Mouse (Mus musculus): ENCODE measurements around the gene Qprt. TPM values are rescaled to one million over a fixed set of nuclear protein-coding genes. Genes with fewer than 3 reads are reported as not detected.

Gene Qprt
- total RNA-seq, 1 experiment from 2014 or later = 0.21 TPM

Other genes with a start within 250 kb of the Qprt start
- 82.8 and 89.5 TPM in 2 replicates for gene Taok2, start 237.5 kb downstream of the Qprt start, total RNA-seq (2021)
- gene Tmem219, start 199.3 kb downstream of the Qprt start, total RNA-seq (2021) = 21.7 and 34.5 TPM in 2 replicates
- gene Kctd13, start 193.3 kb downstream of the Qprt start, total RNA-seq (2021) = 31.1 and 42.7 TPM in 2 replicates
- gene Asphd1, start 172.6 kb downstream of the Qprt start, total RNA-seq (2021) = 1.6 and 2.5 TPM in 2 replicates
- 91.1 and 128 TPM in 2 replicates for gene Sez6l2, start 171.7 kb downstream of the Qprt start, total RNA-seq (2021)
- gene Cdipt, start 146.3 kb downstream of the Qprt start, total RNA-seq (2021) = 95.1 and 99.5 TPM in 2 replicates
- gene Cdiptos, start 146.1 kb downstream of the Qprt start, total RNA-seq (2021) = 0.71 and 2.0 TPM in 2 replicates
- gene Mvp, start 107.6 kb downstream of the Qprt start, total RNA-seq (2021) = 102 and 118 TPM in 2 replicates
- gene Pagr1b, start 105.7 kb downstream of the Qprt start, total RNA-seq (2021) = 1.7 and 2.8 TPM in 2 replicates
- 13.4 and 28.2 TPM in 2 replicates for gene Pagr1a, start 104.9 kb downstream of the Qprt start, total RNA-seq (2021)
- gene Gm42742, start 101.1 kb downstream of the Qprt start, total RNA-seq (2021) = 31.0 and 44.0 TPM in 2 replicates
- gene Prrt2, start 101.0 kb downstream of the Qprt start, total RNA-seq (2021) = 2.2 and 5.1 TPM in 2 replicates
- gene Maz, start 95.2 kb downstream of the Qprt start, total RNA-seq (2021) = 167 and 171 TPM in 2 replicates
- 9.5 and 15.0 TPM in 2 replicates for gene Kif22, start 79.8 kb downstream of the Qprt start, total RNA-seq (2021)
- gene Zg16, start 34.9 kb downstream of the Qprt start, total RNA-seq (2021) = not detected in 2 replicates
- gene AI467606, start 30.9 kb downstream of the Qprt start, total RNA-seq (2021) = 0.43 and 1.1 TPM in 2 replicates
- gene Spn, start 15.6 kb upstream of the Qprt start, total RNA-seq (2021) = 0.55 and 1.0 TPM in 2 replicates
- 53.5 and 65.9 TPM in 2 replicates for gene Cd2bp2, start 73.8 kb upstream of the Qprt start, total RNA-seq (2021)
- 51.9 and 53.1 TPM in 2 replicates for gene Tbc1d10b, start 86.2 kb upstream of the Qprt start, total RNA-seq (2021)
- gene Mylpf, start 86.7 kb upstream of the Qprt start, total RNA-seq (2021) = 4.1 and 4.4 TPM in 2 replicates
- 14.7 and 15.2 TPM in 2 replicates for gene Zfp553, start 110.8 kb upstream of the Qprt start, total RNA-seq (2021)
- 8.3 and 12.9 TPM in 2 replicates for gene Sept1, start 110.9 kb upstream of the Qprt start, total RNA-seq (2021)
- gene Zfp771, start 122.0 kb upstream of the Qprt start, total RNA-seq (2021) = 26.9 and 36.0 TPM in 2 replicates
- 39.8 and 50.7 TPM in 2 replicates for gene Dctpp1, start 138.5 kb upstream of the Qprt start, total RNA-seq (2021)
- 114 and 117 TPM in 2 replicates for gene Sephs2, start 151.8 kb upstream of the Qprt start, total RNA-seq (2021)
- 0.57 and 1.0 TPM in 2 replicates for gene Itgal, start 174.0 kb upstream of the Qprt start, total RNA-seq (2021)
- gene Zfp768, start 223.4 kb upstream of the Qprt start, total RNA-seq (2021) = 31.4 and 32.8 TPM in 2 replicates

Measured in adrenal gland, postnatal 25 days (tissue).